Mouse (Mus musculus): Measurements from ENCODE around the gene Vmn2r75.
"Not testable (repeated sequence)": the region's sequence is repeated elsewhere in the genome, so short reads cannot be mapped to it uniquely, and the experiment has no call there.

The Vmn2r75 gene

GRCm38 (mm10) chr7:86171678-86172077 lies at the start of gene Vmn2r75:
TSS of gene Vmn2r75 (minus strand) at chr7:86171778.
- DNase-seq (ENCODE audit: low spot score in 2 of 2) = not testable (repeated sequence)

GRCm38 (mm10) chr7:86211345-86211744 lies 39.8 kb upstream of the Vmn2r75 start:
- no peak for DNase-seq (ENCODE audit: low spot score in 2 of 2)
